Mouse (Mus musculus): ENCODE results near the gene Ptpn12. TPM values are rescaled to one million over a fixed set of nuclear protein-coding genes. Genes with fewer than 3 reads are reported as not detected.

Gene Ptpn12
- total and polyA plus RNA-seq, 3 experiments: 3.2 to 16.5 (median 12.7) TPM

- no peak overlapping the region for H3K4me2 ChIP-seq (ENCODE audit: insufficient read depth, low read depth, poor library complexity, severe bottlenecking)
- in situ Hi-C loops (cut with MboI; ENCODE audit: low pct_ligation_motif_present, low pct_unique_long_range_greater_than_20kb, low sequenced_read_pairs) (loop anchor here (10.0 to 25.0 kb wide), 2 partner anchors 46 to 174 kb away; no protein-coding TSS in a partner anchor), dilution Hi-C loops (cut with MboI; ENCODE audit: extremely low pct_ligation_motif_present, extremely low pct_unique_long_range_greater_than_20kb, low sequenced_read_pairs) (no loop called here)
- peaks cover 6% of the 10 kb centered on the region; the same call in 1 of the 2 replicates for H3K79me2 ChIP-seq (replicated peaks; ENCODE audit: control insufficient read depth, extremely low read depth, insufficient read depth, poor library complexity, severe bottlenecking)
- no peak for TF ChIP-seq TCF12 (IDR thresholded peaks at IDR 0.05; ENCODE audit: low read depth, low read length)
- TF ChIP-seq RCOR1 (conservative IDR thresholded peaks at IDR 0.05; ENCODE audit: low read depth, low read length): no peak
- TF ChIP-seq GABPA (IDR thresholded peaks at IDR 0.05; ENCODE audit: insufficient replicate concordance, low read depth, low read length): no peak
- TF ChIP-seq NELFE (IDR thresholded peaks at IDR 0.05; ENCODE audit: low read depth, low read length): no peak
- no peak for TF ChIP-seq MAFK (IDR thresholded peaks at IDR 0.05; ENCODE audit: insufficient replicate concordance, low read length)
- no peak for TF ChIP-seq E2F4 (IDR thresholded peaks at IDR 0.05; ENCODE audit: insufficient replicate concordance, low read depth, low read length)
- no peak for TF ChIP-seq ZC3H11A (IDR thresholded peaks at IDR 0.05; ENCODE audit: low read depth, low read length)
- peaks cover 8 to 40% of the 10 kb centered on the region in 2 experiments for H3K36me3 ChIP-seq (replicated peaks in 1 of 2; ENCODE audit: control insufficient read depth in 1 of 2, insufficient read depth in 1 of 2, low read length in 1 of 2)
- no peak overlapping the region for H3K9ac ChIP-seq (ENCODE audit: insufficient read depth, low read depth)
- H3K4me1 ChIP-seq (ENCODE audit: control insufficient read depth in 1 of 2, insufficient read depth in 2 of 2): peaks cover 4 to 14% of the 10 kb centered on the region in 2 experiments; a peak in 3 of 4 replicates
- no peaks in the 10 kb centered on the region for H3K27me3 ChIP-seq (replicated peaks)
- no peak overlapping the region for H3K27ac ChIP-seq (ENCODE audit: insufficient read depth, low read depth)
- peaks cover 9% of the 10 kb centered on the region for H3K9me3 ChIP-seq (replicated peaks; ENCODE audit: low read length)
- no peak for DNase-seq (ENCODE audit: extremely low read depth)
- no peak overlapping the region for H3K4me3 ChIP-seq (replicated peaks in 1 of 3; ENCODE audit: low read depth in 2 of 3, low read length in 2 of 3, poor library complexity in 1 of 3)
These were observed 94.8 kb downstream of the Ptpn12 start for GRCm38 (mm10) chr5:20960927-20961326.

GRCm38 (mm10) chr5:20956298-20956697 is 99.4 kb downstream of the Ptpn12 start, which contains the start of gene Rsbn1l:
TSS of gene Rsbn1l (minus strand) at chr5:20956398.
- H3K9ac ChIP-seq (ENCODE audit: insufficient read depth, low read depth): peak within 1 kb of the TSS; percentile 66

More at GRCm38 (mm10) chr5:20956298-20956697, 99.4 kb downstream of the Ptpn12 start, which contains the start of gene Rsbn1l:
- Histone ChIP-seq H3K79me2 (replicated peaks; ENCODE audit: control insufficient read depth, extremely low read depth, insufficient read depth, poor library complexity, severe bottlenecking) (peaks cover 31% of the 10 kb centered on the region), H3K4me2 (ENCODE audit: insufficient read depth, low read depth, poor library complexity, severe bottlenecking) (peak within 1 kb of the TSS; percentile 92), H3K4me1 (ENCODE audit: control insufficient read depth in 1 of 2, insufficient read depth in 2 of 2) (peaks cover 9 to 43% of the 10 kb centered on the region in 2 experiments; a peak in 3 of 4 replicates), H3K4me3 (replicated peaks in 1 of 3; ENCODE audit: low read depth in 2 of 3, low read length in 2 of 3, poor library complexity in 1 of 3) (peak within 1 kb of the TSS in 1 of 3 experiments; percentile 29), H3K36me3 (replicated peaks in 1 of 2; ENCODE audit: control insufficient read depth in 1 of 2, insufficient read depth in 1 of 2, low read length in 1 of 2) (peaks cover 8 to 22% of the 10 kb centered on the region in 2 experiments), H3K27ac (ENCODE audit: insufficient read depth, low read depth) (no peak within 1 kb of the TSS; the same call in 1 of the 2 replicates), H3K27me3 (replicated peaks) (no peaks in the 10 kb centered on the region), H3K9me3 (replicated peaks; ENCODE audit: low read length) (peaks cover 8% of the 10 kb centered on the region)
- no peak for DNase-seq (ENCODE audit: extremely low read depth)
- no peak for TF ChIP-seq JUND (conservative IDR thresholded peaks at IDR 0.05; ENCODE audit: low read depth, low read length)
- no peak for TF ChIP-seq E2F4 (IDR thresholded peaks at IDR 0.05; ENCODE audit: insufficient replicate concordance, low read depth, low read length)
- no peak for TF ChIP-seq POLR2AphosphoS2 (IDR thresholded peaks at IDR 0.05; ENCODE audit: low read depth, low read length)
- no peak for TF ChIP-seq MXI1 (IDR thresholded peaks at IDR 0.05; ENCODE audit: low read depth, low read length)
- TF ChIP-seq ZKSCAN1 (IDR thresholded peaks at IDR 0.05; ENCODE audit: borderline replicate concordance, low read depth, low read length): no peak
- no peak for TF ChIP-seq NELFE (IDR thresholded peaks at IDR 0.05; ENCODE audit: low read depth, low read length)
- TF ChIP-seq MYC (IDR thresholded peaks at IDR 0.05; ENCODE audit: low read depth, low read length): no peak
- TF ChIP-seq ZMIZ1 (IDR thresholded peaks at IDR 0.05; ENCODE audit: low read depth, low read length): no peak
- TF ChIP-seq JUN (IDR thresholded peaks at IDR 0.05; ENCODE audit: insufficient read depth, low read depth, low read length): no peak
- TF ChIP-seq BHLHE40 (IDR thresholded peaks at IDR 0.05; ENCODE audit: low read depth, low read length): no peak
- in situ Hi-C loops (cut with MboI; ENCODE audit: low pct_ligation_motif_present, low pct_unique_long_range_greater_than_20kb, low sequenced_read_pairs): loop anchor here (25.0 kb wide), 1 partner anchor 169 kb away; no protein-coding TSS in a partner anchor
- dilution Hi-C loops (cut with MboI; ENCODE audit: extremely low pct_ligation_motif_present, extremely low pct_unique_long_range_greater_than_20kb, low sequenced_read_pairs): no loop called here
